Mouse (Mus musculus) C2C12 (cell line): ENCODE measurements around the gene Nxph4.

Experiments
- CTCF ChIP-seq: IDR thresholded peaks from one replicate; pipeline ENCODE4 v1.5.1; 2011; ENCODE audit not compliant: control insufficient read depth, insufficient read depth, insufficient read length
- MYOG ChIP-seq: IDR thresholded peaks from one replicate; pipeline ENCODE4 v1.6.1; 2011; ENCODE audit not compliant: control insufficient read depth, insufficient read length; ENCODE audit errors: extremely low read depth
- USF1 ChIP-seq: IDR thresholded peaks from one replicate; pipeline ENCODE4 v1.6.1; 2011; ENCODE audit warnings: low read depth, mild to moderate bottlenecking, control low read depth, moderate library complexity

DNA sequence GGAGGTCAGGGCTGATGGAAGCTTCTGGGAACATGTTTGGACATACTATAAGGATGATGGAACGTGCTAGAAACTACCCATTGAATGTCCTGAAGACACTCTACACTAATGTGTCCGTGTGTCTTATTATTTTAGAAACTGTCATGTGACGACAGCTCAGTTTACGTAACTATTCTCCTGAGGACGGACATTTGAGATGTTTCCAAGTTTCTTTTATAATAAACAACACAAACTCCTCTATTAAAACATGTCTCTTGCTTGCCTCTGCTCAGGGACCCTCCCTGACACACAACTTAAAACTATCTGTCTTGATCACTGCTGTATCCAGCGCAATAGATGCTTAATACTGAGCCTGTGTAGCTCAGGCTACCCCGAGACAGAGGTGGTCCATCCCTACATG, 41.4 kb upstream of the Nxph4 start:
- TF ChIP-seq CTCF (no peak), MYOG (no peak), USF1 (peak; percentile 11)
